Comparison of ENCODE assay signal across 22 mouse cellular contexts in the genomic region with DNA sequence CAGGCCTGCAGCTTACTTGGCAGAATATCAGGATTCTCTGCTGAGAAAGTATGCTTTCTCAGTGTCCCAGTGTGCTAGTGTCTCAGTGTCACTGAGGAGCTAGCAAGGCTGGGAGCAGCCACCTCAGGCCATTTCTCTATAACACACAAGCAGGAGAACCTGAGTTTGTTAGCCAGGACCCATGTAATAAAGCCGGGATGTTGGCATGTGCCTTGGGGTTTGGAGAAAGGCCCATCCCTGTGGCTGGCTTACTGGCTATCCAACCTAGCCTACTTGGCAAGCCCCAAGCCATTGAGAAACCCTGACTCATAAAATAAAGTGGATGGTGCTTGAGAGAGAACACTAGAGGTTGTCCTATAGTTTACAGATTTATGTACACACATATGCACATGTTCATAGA. TPM values are rescaled to one million over a fixed set of nuclear protein-coding genes. Genes with fewer than 3 reads are reported as not detected.
DNase-seq lines count a peak whose midpoint lies in the region; ATAC-seq lines count a peak whose summit lies in the region.
"Had no signal": no experiment of that assay in that cellular context is flagged by ENCODE, and none has a peak within 500 bp of the region (broad histone marks: within the 10 kb centered on the region; RNA-seq: fewer than 3 reads in every experiment).

No protein-coding gene starts in this region.

- H3K36me3 ChIP-seq in intestine, embryonic 16.5 days (ENCODE audit: control insufficient read depth, insufficient read depth, low read length) = no peaks in the 10 kb centered on the region
- no peaks in the 10 kb centered on the region for H3K36me3 ChIP-seq in intestine, embryonic 15.5 days
- H3K36me3 ChIP-seq: forebrain, embryonic 10.5 days; heart, embryonic 13.5 days; hindbrain, embryonic 15.5 days; liver, embryonic 15.5 days; stomach, embryonic 15.5 days had no signal

- no peaks in the 10 kb centered on the region for H3K9me3 ChIP-seq in intestine, embryonic 16.5 days (ENCODE audit: control insufficient read depth, low read length)
- no peaks in the 10 kb centered on the region for H3K9me3 ChIP-seq in intestine, embryonic 15.5 days
- H3K9me3 ChIP-seq: forebrain, embryonic 10.5 days; heart, embryonic 13.5 days; hindbrain, embryonic 15.5 days; liver, embryonic 15.5 days; stomach, embryonic 15.5 days had no signal

- H3K27ac ChIP-seq in intestine, embryonic 16.5 days (ENCODE audit: low read length) = 0 out of 2 replicates have a peak overlapping the region, but pooled peaks have one; percentile 37
- H3K27ac ChIP-seq in intestine, embryonic 15.5 days = no peak overlapping the region
- H3K27ac ChIP-seq: forebrain, embryonic 10.5 days; heart, embryonic 13.5 days; hindbrain, embryonic 15.5 days; liver, embryonic 15.5 days; macrophage; stomach, embryonic 15.5 days had no signal

- H3K27me3 ChIP-seq in intestine, embryonic 16.5 days (replicated peaks; ENCODE audit: control insufficient read depth, insufficient read depth, low read length) = no peaks in the 10 kb centered on the region
- no peaks in the 10 kb centered on the region for H3K27me3 ChIP-seq in intestine, embryonic 15.5 days (replicated peaks)
- H3K27me3 ChIP-seq: heart, embryonic 13.5 days; hindbrain, embryonic 15.5 days; liver, embryonic 15.5 days; stomach, embryonic 15.5 days had no signal

- DNase-seq in cerebellum, postnatal 10 days = peak; percentile 54 to 56
- DNase-seq in cerebellum, adult 8-10 months = no peak
- peak; percentile 74 for DNase-seq in Muller cell, postnatal 12 days (ENCODE audit: inconsistent ontology term)
- peak; percentile 85 for DNase-seq in fat pad, adult 2 months (ENCODE audit: extremely low read depth, low read depth, low spot score)
- no peak for DNase-seq in layer of hippocampus, postnatal 10 days (ENCODE audit: low spot score in 2 of 2)
- DNase-seq: B cell, adult 2 months; cerebellum, adult 9-11 months; embryo, embryonic 11 days; heart, adult 11 months; heart, postnatal 36 days; right cerebral cortex, postnatal 25 days; thymus, adult 2 months had no signal

- no peak overlapping the region for H3K4me3 ChIP-seq in intestine, embryonic 16.5 days (ENCODE audit: low read length)
- H3K4me3 ChIP-seq in intestine, embryonic 15.5 days (replicated peaks) = no peak overlapping the region
- H3K4me3 ChIP-seq: forebrain, embryonic 10.5 days; heart, embryonic 13.5 days; hindbrain, embryonic 15.5 days; liver, embryonic 15.5 days; stomach, embryonic 15.5 days had no signal

- H3K4me1 ChIP-seq in intestine, embryonic 16.5 days (ENCODE audit: control insufficient read depth, insufficient read depth, low read length) = no peaks in the 10 kb centered on the region
- no peaks in the 10 kb centered on the region for H3K4me1 ChIP-seq in intestine, embryonic 15.5 days (replicated peaks)
- H3K4me1 ChIP-seq: forebrain, embryonic 10.5 days; heart, embryonic 13.5 days; hindbrain, embryonic 15.5 days; liver, embryonic 15.5 days; stomach, embryonic 15.5 days had no signal

- ATAC-seq in intestine, embryonic 16.5 days = no peak
- ATAC-seq in intestine, embryonic 15.5 days = no peak
- ATAC-seq: intestine, postnatal 0 days had no signal

- no peak overlapping the region for H3K9ac ChIP-seq in intestine, embryonic 16.5 days (ENCODE audit: low read depth, low read length)
- H3K9ac ChIP-seq in intestine, embryonic 15.5 days = no peak overlapping the region
- H3K9ac ChIP-seq: heart, embryonic 13.5 days; hindbrain, embryonic 15.5 days; liver, embryonic 15.5 days; stomach, embryonic 15.5 days had no signal

- no peak overlapping the region for H3K4me2 ChIP-seq in intestine, embryonic 16.5 days (ENCODE audit: low read depth, low read length)
- no peak overlapping the region for H3K4me2 ChIP-seq in intestine, embryonic 15.5 days (replicated peaks)
- H3K4me2 ChIP-seq: heart, embryonic 13.5 days; hindbrain, embryonic 15.5 days; liver, embryonic 15.5 days; midbrain, embryonic 11.5 days; stomach, embryonic 15.5 days had no signal

- WGBS in intestine, embryonic 16.5 days = 100% methylated on average over 1 of the region's 1 CpGs
- WGBS in intestine, embryonic 15.5 days = 80% methylated on average over 1 of the region's 1 CpGs

RNA-seq across cellular contexts. Expression of gene Lacc1, which starts 32.7 kb away (rescaled TPM):
- 8.8 and 9.1 TPM in 2 replicates for polyA plus RNA-seq in intestine, embryonic 16.5 days (2015; fragmentation: Nextera tagmentation; extraction: Ambion mirVana)
- polyA plus RNA-seq in intestine, embryonic 15.5 days (2015; fragmentation: Nextera tagmentation; extraction: Ambion mirVana) = 7.4 and 9.3 TPM in 2 replicates
- total RNA-seq in layer of hippocampus, postnatal 10 days (2021) = 1 to 10 TPM; 4.5 to 4.6 TPM

RNA-seq across cellular contexts. Expression of gene Ccdc122, which starts 32.8 kb away (rescaled TPM):
- 2.9 and 3.8 TPM in 2 replicates for polyA plus RNA-seq in intestine, embryonic 16.5 days (2015; fragmentation: Nextera tagmentation; extraction: Ambion mirVana)
- polyA plus RNA-seq in intestine, embryonic 15.5 days (2015; fragmentation: Nextera tagmentation; extraction: Ambion mirVana) = 3.3 and 3.7 TPM in 2 replicates
- total RNA-seq in layer of hippocampus, postnatal 10 days (2021) = 1 to 10 TPM; 1.4 to 1.8 TPM

Comparison
In these comparisons a context has a peak if more than half of its experiments do, and no peak if none do; other contexts are left out.
1. DNase-seq: peak in cerebellum, postnatal 10 days (2 of 2), Muller cell, postnatal 12 days (single experiment) and fat pad, adult 2 months (single experiment); none in cerebellum, adult 8-10 months (single experiment) and layer of hippocampus, postnatal 10 days (0 of 2).